Mouse (Mus musculus): ENCODE measurements at regions not wholly inside any gene's neighbourhood (a gene's known extent, or its start where the extent isn't known, plus 50 kb on each side); places are given as distances from the start of the nearest gene placed in this dataset.

GRCm38 (mm10) chr4:4875257-4875656 is 82.1 kb upstream of the Impad1 start:
- DNase-seq: no peak

GRCm38 (mm10) chr4:4858345-4858744 is 65.2 kb upstream of the Impad1 start:
- no peak for DNase-seq

Data from cerebellum, adult 18-20 months (tissue).